Mouse (Mus musculus): ENCODE measurements around the gene Rabif.
"Not testable (repeated sequence)": the region's sequence is repeated elsewhere in the genome, so short reads cannot be mapped to it uniquely, and the experiment has no call there.

The Rabif gene

GRCm38 (mm10) chr1:134513312-134513860 lies 18.9 kb downstream of the Rabif start:
- DNase-seq = peak; percentile 65 to 77

- DNase-seq = peak; percentile 33 to 49
These were observed 19.6 kb downstream of the Rabif start for GRCm38 (mm10) chr1:134513876-134514590.

GRCm38 (mm10) chr1:134515891-134516290 lies 21.4 kb downstream of the Rabif start:
- no peak for DNase-seq

- no peak for DNase-seq
These were observed 22.2 kb downstream of the Rabif start for GRCm38 (mm10) chr1:134516491-134517198.

- DNase-seq = not testable (repeated sequence)
These were observed 23.4 kb downstream of the Rabif start for GRCm38 (mm10) chr1:134517841-134518240.

GRCm38 (mm10) chr1:134518677-134519076 lies 24.2 kb downstream of the Rabif start:
- peak; percentile 82 to 88 for DNase-seq

GRCm38 (mm10) chr1:134519201-134519600 lies 24.8 kb downstream of the Rabif start:
- DNase-seq = not testable (repeated sequence)

GRCm38 (mm10) chr1:134520001-134520721 lies 25.7 kb downstream of the Rabif start:
- DNase-seq = no peak

- no peak for DNase-seq
These were observed 26.7 kb downstream of the Rabif start for GRCm38 (mm10) chr1:134521163-134521562.

GRCm38 (mm10) chr1:134522325-134522724 lies 27.9 kb downstream of the Rabif start:
- DNase-seq = no peak

GRCm38 (mm10) chr1:134524424-134524823 lies 30.0 kb downstream of the Rabif start:
- DNase-seq = peak; percentile 18 to 42

- no peak for DNase-seq
These were observed 30.6 kb downstream of the Rabif start for GRCm38 (mm10) chr1:134525015-134525414.

- no peak for DNase-seq
These were observed 32.3 kb downstream of the Rabif start for GRCm38 (mm10) chr1:134526752-134527151.

- no peak for DNase-seq
These were observed 36.2 kb downstream of the Rabif start for GRCm38 (mm10) chr1:134530618-134531017.

- not testable (repeated sequence) for DNase-seq
These were observed 39.3 kb downstream of the Rabif start for GRCm38 (mm10) chr1:134533710-134534109.

GRCm38 (mm10) chr1:134535054-134535453 lies 40.6 kb downstream of the Rabif start:
- DNase-seq = no peak

GRCm38 (mm10) chr1:134535513-134535912 lies 41.1 kb downstream of the Rabif start:
- no peak for DNase-seq

GRCm38 (mm10) chr1:134540610-134541009 lies 46.2 kb downstream of the Rabif start:
- DNase-seq = no peak

GRCm38 (mm10) chr1:134548231-134548630 lies 53.8 kb downstream of the Rabif start:
- DNase-seq = peak; percentile 17 to 21

- no peak for DNase-seq
These were observed 55.2 kb downstream of the Rabif start, which contains the start of gene Mgat4e for GRCm38 (mm10) chr1:134549632-134550132. Gene Mgat4e (minus strand): TSS chr1:134549682.

- no peak for DNase-seq
These were observed 57.4 kb downstream of the Rabif start for GRCm38 (mm10) chr1:134551869-134552268.

GRCm38 (mm10) chr1:134552396-134552795 lies 57.9 kb downstream of the Rabif start:
- no peak for DNase-seq
